Mouse (Mus musculus) left cerebral cortex, postnatal 4 days (tissue): ENCODE measurements around the gene Pate1. TPM values are rescaled to one million over a fixed set of nuclear protein-coding genes. Genes with fewer than 3 reads are reported as not detected.

ENCODE experiments used
- DNase-seq: peaks from one replicate; pipeline ENCODE4 v3.0.0-alpha.2; 2022
- intact Hi-C: fragments of 180-260 bp; cut with DNase I; formaldehyde crosslinking; loops from one replicate; pipeline ENCODE4 v1.15.1; 2025
- total RNA-seq, 2 experiments: library from RNA; stranded (reverse); gene quantifications; 2 replicates each; pipeline ENCODE4 v1.2.3; 2021

The Pate1 gene
- total RNA-seq = not detected

DNA sequence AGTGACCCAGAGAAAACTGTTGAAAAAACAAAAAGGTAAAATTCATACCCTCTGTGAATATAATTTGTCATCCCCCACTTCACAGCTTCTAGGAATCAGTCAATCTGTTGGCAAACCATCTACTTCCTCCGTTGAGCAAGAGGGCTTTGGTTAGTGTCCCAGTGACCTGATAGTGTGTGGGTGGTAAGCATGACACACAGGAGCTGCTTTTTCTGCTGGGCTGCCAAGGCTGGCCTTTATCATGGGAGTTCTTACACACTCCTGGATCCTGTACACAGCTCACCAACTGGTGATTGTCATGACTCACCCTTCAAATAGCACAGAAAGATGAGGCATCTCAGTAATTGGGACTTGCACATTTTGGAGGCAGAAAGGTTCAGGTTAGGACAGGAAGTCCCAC is at the start of gene Pate1:
TSS of gene Pate1 (minus strand) at position 378 of the 400 bp plus-strand sequence.
- intact Hi-C loops = no loop called here
- no peak for DNase-seq

DNA sequence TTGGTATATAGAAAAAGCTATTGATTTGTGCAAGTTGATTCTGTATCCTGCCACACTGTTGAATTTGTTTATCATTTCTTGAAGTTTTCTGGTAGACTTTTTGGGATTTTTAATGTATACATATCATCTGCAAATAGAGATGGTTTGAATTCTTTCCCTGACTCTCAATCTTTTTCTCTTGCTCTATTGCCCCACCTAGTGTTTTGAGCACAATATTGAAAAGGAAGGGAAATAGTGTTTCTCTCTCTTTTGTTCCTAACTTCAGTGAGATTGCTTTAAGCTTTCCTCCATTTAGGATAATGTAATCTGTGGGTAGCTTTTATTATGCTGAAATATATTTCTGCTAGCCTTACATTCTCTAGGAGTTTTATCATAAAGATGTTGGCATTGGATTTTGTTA is 20.1 kb upstream of the Pate1 start:
- no peak for DNase-seq

GRCm38 (mm10) chr9:35691924-35692323 is 4.7 kb upstream of the Pate1 start:
- DNase-seq = no peak
- intact Hi-C loops = no loop called here

More for the DNA sequence above, 20.1 kb upstream of the Pate1 start:
- intact Hi-C loops = loop anchor here (5.0 kb wide), 1 partner anchor 115 kb away; no protein-coding TSS in a partner anchor

GRCm38 (mm10) chr9:35673557-35673956 is 13.6 kb downstream of the Pate1 start:
- intact Hi-C loops = no loop called here
- DNase-seq = no peak

DNA sequence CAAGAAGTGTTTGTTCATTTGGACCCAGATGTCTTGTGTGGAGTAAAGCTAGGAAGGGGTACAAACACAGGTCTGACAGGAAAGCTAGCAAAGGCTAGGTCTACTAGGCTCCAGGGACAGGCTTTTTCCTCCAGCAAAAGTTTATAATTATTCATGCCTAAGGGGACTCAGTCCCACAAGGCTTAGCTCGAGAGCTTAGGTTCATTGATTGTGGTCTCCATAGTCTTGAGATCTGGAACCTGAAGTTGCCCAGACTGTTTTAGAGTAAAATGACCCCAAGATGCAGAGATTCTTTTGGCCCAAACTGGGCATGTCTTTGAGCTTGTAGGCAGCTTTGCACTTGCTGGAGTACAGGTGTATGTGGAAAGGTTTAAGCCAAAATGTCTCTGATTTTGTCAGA is 39.1 kb downstream of the Pate1 start, which contains the start of gene Pate3:
TSS of gene Pate3 (minus strand) at position 101 of the 400 bp plus-strand sequence.
- no peak for DNase-seq
- intact Hi-C loops = no loop called here

Other genes starting within 250 kb of the Pate1 start
- gene Gm1113, start 169.1 kb downstream of the Pate1 start, total RNA-seq = not detected
- gene Ddx25, start 128.9 kb downstream of the Pate1 start, total RNA-seq = 10 to 100 TPM; 17.7 to 19.0 TPM
- gene Pus3, start 128.8 kb downstream of the Pate1 start, total RNA-seq = 10 to 100 TPM; 14.4 to 14.5 TPM
- gene Pate2, start 117.1 kb downstream of the Pate1 start, total RNA-seq = 1 to 10 TPM; 1.4 to 2.3 TPM
- gene Hyls1, start 117.0 kb downstream of the Pate1 start, total RNA-seq = 10 to 100 TPM; 11.6 to 11.9 TPM
- gene Pate4, start 75.4 kb downstream of the Pate1 start, total RNA-seq = not detected
- gene Pate3, start 39.2 kb downstream of the Pate1 start, total RNA-seq = not detected
- not detected for gene Gm17677, start 53.7 kb upstream of the Pate1 start, total RNA-seq
- not detected for gene Gm17727, start 90.7 kb upstream of the Pate1 start, total RNA-seq
- not detected for gene Gm27235, start 102.7 kb upstream of the Pate1 start, total RNA-seq
- not detected for gene D730048I06Rik, start 102.7 kb upstream of the Pate1 start, total RNA-seq
- not detected for gene 9230110F15Rik, start 156.8 kb upstream of the Pate1 start, total RNA-seq
- under 1 TPM in 1 of 2 experiments, not detected in 1; 0.32 TPM for gene 9230113P08Rik, start 221.0 kb upstream of the Pate1 start, total RNA-seq